Mouse (Mus musculus) Patski (cell line): Measurements from ENCODE around the gene Mmrn2. TPM values are rescaled to one million over a fixed set of nuclear protein-coding genes. Genes with fewer than 3 reads are reported as not detected.
"Not testable (repeated sequence)": the region's sequence is repeated elsewhere in the genome, so short reads cannot be mapped to it uniquely, and the experiment has no call there.

Experiments
- ATAC-seq: fragments of 100-300 bp; one replicate; pipeline ENCODE4 v1.8.0; 2021
- CTCF ChIA-PET: fragments of 350-600 bp; sonication (Branson Sonifier 250); formaldehyde crosslinking; loops from one replicate; lab custom pipeline; 2022; ENCODE audit warnings: inconsistent platforms; lab: Charles Lee
- POLR2A ChIA-PET: fragments of 350-600 bp; sonication (Branson Sonifier 250); formaldehyde crosslinking; loops from one replicate; lab custom pipeline; 2022; ENCODE audit warnings: antibody characterized with exemption, inconsistent platforms; lab: Charles Lee
- DNase-seq: peaks from one replicate; pipeline ENCODE4 v3.0.0-alpha.2; 2011; ENCODE audit warnings: low read depth, low spot score
- H3K27me3 ChIP-seq: fragments of 371-371 bp; one replicate; pipeline ENCODE4 v1.5.1; 2021
- CTCF ChIP-seq: fragments of 100-300 bp; IDR thresholded peaks from one replicate; pipeline ENCODE4 v1.5.1; 2021
- in situ Hi-C: fragments of 300-500 bp; cut with MboI; formaldehyde crosslinking; loops from 3 replicates; pipeline ENCODE4 v1.11.1; 2018; ENCODE audit warnings: low pct_unique_long_range_greater_than_20kb, mixed read lengths
- polyA plus RNA-seq: library from polyadenylated mRNA; unstranded; gene quantifications from one replicate; pipeline ENCODE4 v1.2.3, GENCODE M21; 2021

Mmrn2 gene
- polyA plus RNA-seq, 1 experiment from 2014 or later: 0.04 TPM

DNA sequence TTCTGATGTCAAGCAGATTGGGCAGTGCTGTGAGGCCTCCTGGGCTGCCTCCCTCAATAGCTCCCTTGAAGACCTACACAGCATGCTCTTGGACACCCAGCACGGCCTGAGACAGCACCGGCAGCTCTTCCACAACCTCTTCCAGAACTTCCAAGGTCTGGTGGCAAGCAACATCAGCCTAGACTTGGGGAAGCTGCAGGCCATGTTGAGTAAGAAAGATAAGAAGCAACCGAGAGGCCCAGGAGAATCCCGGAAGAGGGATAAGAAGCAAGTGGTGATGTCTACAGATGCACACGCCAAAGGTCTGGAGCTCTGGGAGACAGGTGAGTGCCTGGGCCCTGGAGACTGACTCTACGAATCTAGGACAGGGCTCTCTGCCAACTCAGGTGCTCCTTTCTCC lies 24.0 kb downstream of the Mmrn2 start:
- no peak for TF ChIP-seq CTCF
- DNase-seq (no peak), ATAC-seq (no peak)
- CTCF ChIA-PET: no interaction called here
- no peaks in the 10 kb centered on the region for H3K27me3 ChIP-seq
- in situ Hi-C loops: no loop called here
- POLR2A ChIA-PET: no interaction called here

DNA sequence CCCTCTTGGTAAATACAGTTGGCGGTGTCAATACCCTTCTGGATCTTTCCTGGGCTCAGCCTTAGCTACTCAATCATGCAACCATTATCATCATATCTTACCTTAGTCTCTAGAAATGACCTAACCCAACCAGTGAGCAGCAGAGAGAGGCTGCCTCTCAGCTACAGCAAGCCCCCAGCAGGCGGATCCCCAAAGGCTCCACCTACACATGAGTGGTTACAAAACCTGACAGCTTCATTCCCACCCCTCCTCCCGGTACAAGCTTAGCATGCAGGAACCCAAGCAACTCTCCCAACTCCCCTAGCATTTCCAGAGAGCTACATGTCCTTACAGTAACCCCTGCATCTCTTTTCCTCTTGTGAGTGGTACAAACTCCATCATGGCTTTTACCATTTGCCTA lies 24.8 kb downstream of the Mmrn2 start:
- CTCF ChIA-PET: interaction anchor here (1.1 to 2.4 kb wide), 2 partner anchors 27 to 71 kb away, joined by 3 to 5 read pairs; no protein-coding TSS in a partner anchor
- no peak for DNase-seq
- no peak for ATAC-seq
- no peaks in the 10 kb centered on the region for H3K27me3 ChIP-seq
- TF ChIP-seq CTCF: no peak
- in situ Hi-C loops: loop anchor here (5.0 kb wide), 1 partner anchor 443 kb away; no protein-coding TSS in a partner anchor
- POLR2A ChIA-PET: interaction anchor here (0.6 kb wide), 1 partner anchor 453 kb away, joined by 3 read pairs; no protein-coding TSS in a partner anchor

DNA sequence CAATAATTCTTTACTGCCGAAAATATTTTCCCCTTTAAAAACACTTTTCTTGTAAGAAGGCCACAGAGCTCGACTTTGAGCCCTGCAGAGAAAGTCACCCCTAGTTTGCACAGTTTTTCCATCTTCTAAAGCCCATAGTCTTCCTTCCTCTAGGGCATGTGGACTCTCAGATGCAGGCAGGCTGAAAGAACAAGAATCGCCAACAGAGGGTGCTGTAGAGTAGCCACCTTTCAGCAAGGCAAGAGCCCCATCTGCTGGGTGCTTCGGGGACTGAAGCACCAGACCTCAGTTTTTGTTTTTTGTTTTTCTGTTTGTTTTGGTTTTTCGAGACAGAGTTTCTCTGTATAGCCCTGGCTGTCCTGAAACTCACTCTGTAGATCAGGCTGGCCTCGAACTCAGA lies 25.9 kb downstream of the Mmrn2 start:
- in situ Hi-C loops: loop anchor here (5.0 kb wide), 1 partner anchor 444 kb away; no protein-coding TSS in a partner anchor
- H3K27me3 ChIP-seq: no peaks in the 10 kb centered on the region
- DNase-seq (peak; percentile 42), ATAC-seq (peak; percentile 58)
- no peak for TF ChIP-seq CTCF
- CTCF ChIA-PET: interaction anchor here (0.7 to 2.4 kb wide), 6 partner anchors 9 to 136 kb away, joined by 3 to 5 read pairs (median 3); no protein-coding TSS in a partner anchor
- POLR2A ChIA-PET: no interaction called here

DNA sequence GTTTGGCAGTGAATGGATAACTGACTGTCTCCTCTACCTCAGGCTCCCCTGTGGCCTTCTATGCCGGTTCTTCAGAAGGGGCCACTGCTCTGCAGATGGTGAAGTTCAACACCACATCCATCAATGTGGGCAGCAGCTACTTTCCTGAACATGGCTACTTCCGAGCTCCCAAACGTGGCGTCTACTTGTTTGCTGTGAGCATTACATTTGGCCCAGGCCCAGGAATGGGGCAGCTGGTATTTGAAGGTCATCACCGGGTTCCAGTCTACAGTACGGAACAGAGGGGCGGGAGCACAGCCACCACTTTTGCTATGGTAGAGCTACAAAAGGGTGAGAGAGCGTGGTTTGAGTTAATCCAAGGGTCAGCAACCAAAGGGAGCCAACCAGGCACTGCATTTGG lies 27.6 kb downstream of the Mmrn2 start:
- TF ChIP-seq CTCF: no peak
- CTCF ChIA-PET: interaction anchor here (0.6 to 1.1 kb wide), 2 partner anchors 12 to 44 kb away, joined by 3 read pairs; no protein-coding TSS in a partner anchor
- POLR2A ChIA-PET: interaction anchor here (1.0 kb wide), 1 partner anchor 24 kb away, joined by 3 read pairs; no protein-coding TSS in a partner anchor
- no peak for DNase-seq
- no peaks in the 10 kb centered on the region for H3K27me3 ChIP-seq
- ATAC-seq: no peak
- in situ Hi-C loops: loop anchor here (5.0 kb wide), 1 partner anchor 446 kb away; no protein-coding TSS in a partner anchor

DNA sequence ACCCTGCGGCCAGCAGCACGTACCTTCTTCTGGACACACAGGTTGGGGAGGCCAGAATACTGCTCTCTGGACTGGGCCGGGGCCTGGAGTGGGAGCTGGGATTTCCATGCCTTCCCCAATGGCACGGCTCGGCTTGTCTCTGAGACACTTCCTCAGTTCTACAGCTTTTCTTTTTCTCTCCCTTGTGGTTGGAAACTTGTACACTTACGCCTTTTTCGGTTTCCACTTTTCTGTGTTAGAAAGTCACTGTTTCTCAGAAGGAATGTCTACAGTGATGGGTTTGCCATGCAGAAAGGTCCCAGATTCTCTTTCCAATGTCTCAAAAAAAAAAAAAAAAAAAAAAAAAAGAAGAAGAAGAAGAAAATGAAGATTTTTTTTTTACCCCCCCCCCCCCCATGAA lies 28.2 kb downstream of the Mmrn2 start:
- no peak for ATAC-seq
- no peaks in the 10 kb centered on the region for H3K27me3 ChIP-seq
- in situ Hi-C loops: loop anchor here (5.0 kb wide), 1 partner anchor 446 kb away; no protein-coding TSS in a partner anchor
- TF ChIP-seq CTCF: no peak
- no peak for DNase-seq
- ChIA-PET CTCF (interaction anchor here (0.6 to 1.1 kb wide), 3 partner anchors 12 to 168 kb away, joined by 3 read pairs; no protein-coding TSS in a partner anchor), POLR2A (interaction anchor here (0.7 to 1.0 kb wide), 2 partner anchors 25 to 149 kb away, joined by 3 to 4 read pairs; no protein-coding TSS in a partner anchor)

DNA sequence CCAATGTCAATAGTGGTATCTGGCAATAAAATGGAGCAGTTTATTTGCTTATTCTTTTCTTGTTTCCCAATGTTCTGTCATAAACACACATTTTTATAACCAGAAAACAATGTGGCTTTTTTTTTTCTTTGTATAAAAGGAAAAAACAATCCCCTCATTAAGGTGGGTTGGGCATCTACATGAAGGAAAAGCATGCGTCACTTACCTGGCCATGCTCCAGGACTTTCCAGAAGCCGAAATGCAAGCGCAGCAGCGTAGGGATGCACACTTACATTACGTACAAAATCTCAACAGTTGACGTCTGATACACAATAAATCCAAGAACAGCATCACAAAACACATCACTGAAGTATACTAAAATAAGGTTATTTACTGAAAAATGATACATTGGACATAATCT lies 35.5 kb downstream of the Mmrn2 start:
- POLR2A ChIA-PET: no interaction called here
- H3K27me3 ChIP-seq: no peaks in the 10 kb centered on the region
- CTCF ChIA-PET: no interaction called here
- no peak for TF ChIP-seq CTCF
- in situ Hi-C loops: no loop called here
- ATAC-seq (no peak), DNase-seq (no peak)

DNA sequence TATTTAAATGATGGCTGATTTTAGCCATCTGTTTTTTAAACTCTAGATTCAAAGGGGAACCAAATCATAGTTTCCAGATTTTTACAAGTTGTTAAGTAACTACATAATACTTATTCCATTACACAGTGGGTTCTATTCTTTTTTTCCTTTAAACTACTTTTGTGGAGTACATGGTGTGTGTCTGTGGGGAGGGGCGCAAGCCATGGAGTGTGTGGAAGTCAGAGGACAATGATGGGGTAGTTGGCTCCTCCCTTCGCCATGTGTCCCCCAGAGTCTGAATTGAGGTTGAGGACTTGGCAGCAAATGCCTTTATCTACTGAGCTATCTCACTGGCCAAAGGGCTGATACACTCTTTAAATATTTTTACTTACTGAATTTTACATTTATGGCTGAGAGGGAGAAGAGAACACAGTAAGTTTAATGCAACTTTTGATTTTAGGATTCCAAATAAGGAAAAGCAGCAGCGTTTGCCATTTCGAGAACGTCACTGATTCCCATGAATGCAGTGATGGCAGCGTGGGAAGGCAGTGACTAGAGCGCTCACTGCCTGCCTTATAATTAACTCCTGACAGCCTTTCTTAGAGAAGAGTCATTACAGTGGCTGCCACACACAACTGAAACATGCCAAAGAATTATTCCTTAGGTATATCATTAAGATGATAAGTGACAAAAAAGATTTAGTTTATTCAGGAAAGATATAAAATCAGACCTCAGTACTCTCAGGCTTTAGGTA lies 37.1 kb downstream of the Mmrn2 start:
- TF ChIP-seq CTCF: no peak
- no peak for DNase-seq
- ATAC-seq: no peak
- in situ Hi-C loops: no loop called here
- POLR2A ChIA-PET: no interaction called here
- no peaks in the 10 kb centered on the region for H3K27me3 ChIP-seq
- CTCF ChIA-PET: no interaction called here

DNA sequence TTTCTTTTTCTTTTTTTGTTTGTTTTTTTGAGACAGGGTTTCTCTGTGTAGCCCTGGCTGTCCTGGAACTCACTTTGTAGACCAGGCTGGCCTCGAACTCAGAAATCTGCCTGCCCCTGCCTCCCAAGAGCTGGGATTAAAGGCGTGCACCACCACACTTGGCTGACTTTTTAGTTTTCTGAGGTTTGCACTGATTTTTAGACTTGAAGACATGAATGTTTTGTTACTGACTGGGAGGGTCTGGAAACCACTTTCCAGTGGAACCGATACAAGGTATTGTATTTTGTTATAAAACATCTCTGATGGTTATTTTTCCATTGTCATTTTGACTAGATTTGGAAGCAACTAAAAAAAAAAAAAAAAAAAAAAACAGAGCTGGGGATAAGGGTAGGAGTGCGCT lies 41.7 kb downstream of the Mmrn2 start:
- in situ Hi-C loops, H3K27me3 ChIP-seq, DNase-seq, ATAC-seq: not testable (repeated sequence)
- CTCF ChIA-PET: interaction anchor here (0.7 kb wide), 1 partner anchor 11 kb away, joined by 3 read pairs; no protein-coding TSS in a partner anchor
- POLR2A ChIA-PET: interaction anchor here (0.6 kb wide), 1 partner anchor 89 kb away, joined by 8 read pairs; no protein-coding TSS in a partner anchor

DNA sequence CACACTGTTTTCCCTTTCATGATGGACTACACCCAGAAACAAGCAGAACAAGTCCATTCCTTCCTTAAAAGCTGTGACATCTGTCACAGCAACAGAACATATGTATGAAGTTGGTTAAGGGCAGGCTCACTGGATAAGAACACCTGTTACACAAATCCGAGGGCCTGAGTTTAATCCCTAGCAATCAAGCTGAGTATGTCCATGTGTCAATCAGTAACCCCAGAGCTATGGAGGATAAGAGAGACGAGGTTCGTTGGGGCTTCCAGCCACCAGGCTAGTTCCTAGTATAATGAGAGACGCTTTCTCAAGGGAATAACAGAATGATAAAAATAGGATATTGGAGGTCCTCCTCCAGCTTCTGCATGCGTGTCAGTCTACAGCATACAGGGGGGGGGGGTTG lies 42.2 kb downstream of the Mmrn2 start:
- POLR2A ChIA-PET: interaction anchor here (0.6 kb wide), 1 partner anchor 88 kb away, joined by 8 read pairs; no protein-coding TSS in a partner anchor
- CTCF ChIA-PET: interaction anchor here (0.7 kb wide), 1 partner anchor 10 kb away, joined by 3 read pairs; no protein-coding TSS in a partner anchor
- ATAC-seq (no peak), DNase-seq (no peak)
- TF ChIP-seq CTCF: no peak
- in situ Hi-C loops: no loop called here
- no peaks in the 10 kb centered on the region for H3K27me3 ChIP-seq

DNA sequence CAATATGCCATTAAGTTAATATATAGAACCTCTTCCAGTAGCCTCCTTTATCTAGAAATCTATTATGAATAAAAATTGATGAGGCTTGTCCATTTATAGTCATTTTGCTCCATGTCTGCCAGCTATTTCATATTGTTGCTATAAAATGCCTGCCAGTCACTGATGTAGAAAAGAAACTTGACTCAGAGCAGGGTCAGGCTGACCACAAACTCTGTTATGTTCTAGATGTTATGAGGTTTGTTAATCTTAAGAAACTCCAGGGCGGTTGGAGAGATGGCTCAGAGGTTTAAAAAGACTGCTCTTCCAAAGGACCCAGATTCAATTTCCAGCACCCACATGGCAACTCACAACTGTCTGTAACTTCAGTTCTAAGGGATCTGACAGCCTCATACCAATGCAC lies 45.8 kb downstream of the Mmrn2 start:
- ATAC-seq (peak; percentile 94), DNase-seq (peak; percentile 34)
- POLR2A ChIA-PET: no interaction called here
- in situ Hi-C loops: loop anchor here (10.0 kb wide), 1 partner anchor 134 kb away; no protein-coding TSS in a partner anchor
- no peak for TF ChIP-seq CTCF
- no peaks in the 10 kb centered on the region for H3K27me3 ChIP-seq
- CTCF ChIA-PET: interaction anchor here (1.2 to 1.4 kb wide), 2 partner anchors 11 to 12 kb away, joined by 3 to 4 read pairs; no protein-coding TSS in a partner anchor
